Mouse (Mus musculus) left cerebral cortex, postnatal 4 days (tissue): Measurements from ENCODE around the gene Gm2431. TPM values are rescaled to one million over a fixed set of nuclear protein-coding genes. Genes with fewer than 3 reads are reported as not detected.
"Not testable (repeated sequence)": the region's sequence is repeated elsewhere in the genome, so short reads cannot be mapped to it uniquely, and the experiment has no call there.

Source experiments
- DNase-seq: peaks from one replicate; pipeline ENCODE4 v3.0.0-alpha.2; 2022
- intact Hi-C: fragments of 180-260 bp; cut with DNase I; formaldehyde crosslinking; loops from one replicate; pipeline ENCODE4 v1.15.1; 2025
- total RNA-seq, 2 experiments: library from RNA; stranded (reverse); gene quantifications; 2 replicates each; pipeline ENCODE4 v1.2.3; 2021

Gm2431 gene
- not detected for total RNA-seq

- DNase-seq, intact Hi-C loops: not testable (repeated sequence)
Observed at GRCm38 (mm10) chr7:142258254-142258653, at the start of gene Gm2431. Gene Gm2431, minus strand, starts transcription at chr7:142258354.

- DNase-seq, intact Hi-C loops: not testable (repeated sequence)
Observed at GRCm38 (mm10) chr7:142303929-142304328, 45.8 kb upstream of the Gm2431 start.

- DNase-seq: no peak
- intact Hi-C loops: no loop called here
Observed at GRCm38 (mm10) chr7:142303249-142303648, 45.1 kb upstream of the Gm2431 start, which contains the start of gene Krtap5-4. Gene Krtap5-4, plus strand, starts transcription at chr7:142303549.

GRCm38 (mm10) chr7:142297018-142297417, 38.9 kb upstream of the Gm2431 start, which contains the start of gene Krtap5-1:
Gene Krtap5-1, minus strand, starts transcription at chr7:142297118.
- DNase-seq, intact Hi-C loops: not testable (repeated sequence)

- DNase-seq, intact Hi-C loops: not testable (repeated sequence)
Observed at GRCm38 (mm10) chr7:142296108-142296507, 38.0 kb upstream of the Gm2431 start.

- intact Hi-C loops: no loop called here
- no peak for DNase-seq
Observed at GRCm38 (mm10) chr7:142295418-142295817, 37.3 kb upstream of the Gm2431 start.

GRCm38 (mm10) chr7:142293851-142294250, 35.7 kb upstream of the Gm2431 start:
- peak; percentile 24 for DNase-seq
- intact Hi-C loops: loop anchor here (1.0 kb wide), 1 partner anchor 16 kb away; no protein-coding TSS in a partner anchor

GRCm38 (mm10) chr7:142285910-142286612, 27.9 kb upstream of the Gm2431 start:
- intact Hi-C loops: not testable (repeated sequence)

GRCm38 (mm10) chr7:142285130-142285835, 27.1 kb upstream of the Gm2431 start:
- peak; percentile 34 for DNase-seq
- intact Hi-C loops: no loop called here

More at GRCm38 (mm10) chr7:142285910-142286612, 27.9 kb upstream of the Gm2431 start:
- DNase-seq: not testable (repeated sequence)

GRCm38 (mm10) chr7:142284615-142285080, 26.5 kb upstream of the Gm2431 start:
- peak; percentile 97 for DNase-seq
- intact Hi-C loops: no loop called here

GRCm38 (mm10) chr7:142284023-142284591, 26.0 kb upstream of the Gm2431 start:
- intact Hi-C loops: no loop called here
- DNase-seq: peak; percentile 57

- intact Hi-C loops, DNase-seq: not testable (repeated sequence)
Observed at GRCm38 (mm10) chr7:142282847-142283246, 24.7 kb upstream of the Gm2431 start.

GRCm38 (mm10) chr7:142279291-142279690, 21.1 kb upstream of the Gm2431 start:
- intact Hi-C loops, DNase-seq: not testable (repeated sequence)

GRCm38 (mm10) chr7:142278183-142278582, 20.0 kb upstream of the Gm2431 start:
- intact Hi-C loops: loop anchor here (1.0 kb wide), 1 partner anchor 15 kb away; no protein-coding TSS in a partner anchor

GRCm38 (mm10) chr7:142274263-142274662, 16.1 kb upstream of the Gm2431 start, which contains the start of gene Gm4559:
Gene Gm4559, minus strand, starts transcription at chr7:142274363.
- intact Hi-C loops, DNase-seq: not testable (repeated sequence)

More at GRCm38 (mm10) chr7:142278183-142278582, 20.0 kb upstream of the Gm2431 start:
- DNase-seq: peak; percentile 69

- intact Hi-C loops: no loop called here
- peak; percentile 27 for DNase-seq
Observed at GRCm38 (mm10) chr7:142255517-142255916, 2.6 kb downstream of the Gm2431 start.

- DNase-seq: peak; percentile 44
- intact Hi-C loops: loop anchor here (10.0 kb wide), 1 partner anchor 105 kb away; the partner anchor contains the start of gene Gm45337
Observed at GRCm38 (mm10) chr7:142249824-142250223, 8.3 kb downstream of the Gm2431 start.

GRCm38 (mm10) chr7:142240978-142241377, 17.2 kb downstream of the Gm2431 start, which contains the start of gene Gm40460:
Gene Gm40460, minus strand, starts transcription at chr7:142241078.
- intact Hi-C loops: loop anchor here (10.0 kb wide), 1 partner anchor 96 kb away; the partner anchor contains the start of gene Gm45337
- DNase-seq: no peak

- no peak for DNase-seq
- intact Hi-C loops: no loop called here
Observed at GRCm38 (mm10) chr7:142231540-142231939, 26.6 kb downstream of the Gm2431 start.

GRCm38 (mm10) chr7:142229871-142230270, 28.3 kb downstream of the Gm2431 start, which contains the start of gene Krtap5-5:
Gene Krtap5-5, minus strand, starts transcription at chr7:142229971.
- intact Hi-C loops, DNase-seq: not testable (repeated sequence)
